Mouse (Mus musculus) neural tube, embryonic 13.5 days (tissue): Measurements from ENCODE around the gene Tnf. TPM values are rescaled to one million over a fixed set of nuclear protein-coding genes. Genes with fewer than 3 reads are reported as not detected.
A peak's percentile ranks its signal among the peaks of the same experiment; 100 is the strongest.

Experiments
- ATAC-seq: fragments of 200-750 bp; cut with Nextera tagmentation; 2 replicates; pipeline ENCODE4 v1.8.0; 2017; ENCODE audit warnings: low read depth, mild to moderate bottlenecking, moderate TSS enrichment, moderate library complexity
- H3K27ac ChIP-seq: fragments of 300-500 bp; sonication (generic); replicated peaks from 2 replicates; pipeline ENCODE4 v1.5.1; 2015; ENCODE audit warnings: moderate library complexity, mild to moderate bottlenecking, inconsistent platforms
- H3K27me3 ChIP-seq: fragments of 300-500 bp; sonication (generic); 2 replicates; pipeline ENCODE4 v1.6.1; 2015; ENCODE audit warnings: mild to moderate bottlenecking, inconsistent platforms
- H3K36me3 ChIP-seq: fragments of 300-500 bp; sonication (generic); 2 replicates; pipeline ENCODE4 v1.6.1; 2015; ENCODE audit warnings: mild to moderate bottlenecking, inconsistent platforms
- H3K4me1 ChIP-seq: fragments of 300-500 bp; sonication (generic); replicated peaks from 2 replicates; pipeline ENCODE4 v1.6.1; 2015; ENCODE audit warnings: inconsistent platforms
- H3K4me2 ChIP-seq: fragments of 300-500 bp; sonication (generic); 2 replicates; pipeline ENCODE4 v1.6.1; 2015; ENCODE audit warnings: inconsistent platforms, mild to moderate bottlenecking, moderate library complexity
- H3K4me3 ChIP-seq: fragments of 300-500 bp; sonication (generic); 2 replicates; pipeline ENCODE4 v1.5.1; 2015; ENCODE audit warnings: mild to moderate bottlenecking, inconsistent platforms
- H3K9ac ChIP-seq: fragments of 300-500 bp; sonication (generic); 2 replicates; pipeline ENCODE4 v1.6.1; 2015; ENCODE audit warnings: moderate library complexity, mild to moderate bottlenecking, inconsistent platforms
- H3K9me3 ChIP-seq: fragments of 300-500 bp; sonication (generic); 2 replicates; pipeline ENCODE4 v1.6.1; 2016; ENCODE audit warnings: inconsistent platforms
- WGBS: fragments of 180-500 bp; shearing (Covaris S2); methylation state at CpG from one replicate; pipeline ENCODE4 v1.1.7; 2015; 5-methylcytosine and 5-hydroxymethylcytosine counted together
- polyA plus RNA-seq: library from polyadenylated mRNA; unstranded; fragments of >200 nt; fragmentation: Nextera tagmentation; extraction: Ambion mirVana; gene quantifications from 2 replicates; pipeline ENCODE4 v1.2.1, GENCODE M21; 2015

Tnf gene
- polyA plus RNA-seq, 1 experiment from 2014 or later: 0.13 TPM

DNA sequence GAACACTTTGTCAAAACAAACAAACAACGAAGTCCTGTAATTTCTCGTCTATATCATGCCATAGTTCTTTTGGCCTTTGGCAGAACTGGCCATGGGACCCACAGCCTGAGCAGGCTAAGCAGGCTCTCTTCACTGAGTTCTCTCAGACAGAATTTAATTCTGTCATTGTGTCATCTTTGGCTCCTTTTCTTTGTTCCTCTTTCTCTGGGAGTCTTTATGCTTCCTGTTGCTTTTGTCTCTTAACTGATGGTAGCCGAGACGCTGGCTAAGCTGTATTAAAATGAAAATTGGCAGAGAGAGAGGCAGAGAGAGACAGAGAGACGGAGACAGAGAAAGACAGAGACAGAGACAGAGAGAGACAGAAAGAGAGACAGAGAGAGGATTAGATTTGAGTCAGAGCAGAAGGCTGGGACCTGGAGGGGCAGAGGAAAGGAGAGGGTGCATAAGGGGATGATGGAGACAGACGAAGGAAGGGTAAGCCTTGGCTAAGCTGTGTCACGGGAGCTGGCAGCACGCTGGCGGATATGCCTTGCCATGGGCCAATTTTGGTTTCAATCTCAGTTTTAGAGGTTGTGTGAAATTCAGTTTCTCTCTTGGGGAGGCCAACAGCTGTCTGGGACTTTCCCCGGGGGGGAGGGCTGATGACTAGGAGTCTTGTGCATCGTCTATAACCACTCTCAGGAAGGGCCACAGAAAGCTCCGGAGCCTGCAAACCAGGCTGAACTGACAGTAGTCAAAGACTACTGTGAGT lies 8.2 kb upstream of the Tnf start:
- Histone ChIP-seq H3K27ac (no peak overlapping the region), H3K27me3 (peaks cover 6% of the 10 kb centered on the region; the same call in 1 of the 2 replicates), H3K36me3 (no peaks in the 10 kb centered on the region), H3K9me3 (no peaks in the 10 kb centered on the region), H3K4me3 (no peak overlapping the region), H3K9ac (no peak overlapping the region), H3K4me1 (no peaks in the 10 kb centered on the region), H3K4me2 (no peak overlapping the region)
- no peak for ATAC-seq
- 79% methylated on average over 12 of the region's 12 CpGs for WGBS

DNA sequence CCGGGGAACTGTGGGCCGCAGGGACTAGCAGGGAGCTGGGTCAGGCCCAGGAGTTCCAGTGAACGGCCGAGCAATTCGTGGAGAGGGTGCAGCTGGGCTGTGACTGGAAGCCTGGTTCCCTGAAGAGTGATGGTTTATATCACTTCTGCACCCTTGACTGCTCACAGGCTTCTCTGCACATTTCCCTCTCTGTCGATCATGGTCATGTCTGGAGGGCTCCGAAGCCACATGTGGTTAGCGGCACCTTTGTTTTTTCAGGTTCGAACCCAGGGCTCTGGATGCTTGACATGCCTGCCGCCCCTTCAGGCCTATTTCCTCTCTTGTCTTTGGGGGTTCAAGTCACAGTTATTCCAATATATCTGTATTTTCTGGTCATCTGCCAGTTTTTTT lies 3.6 kb upstream of the Tnf start:
- Histone ChIP-seq H3K4me1 (no peaks in the 10 kb centered on the region), H3K4me2 (no peak overlapping the region), H3K36me3 (no peaks in the 10 kb centered on the region), H3K4me3 (no peak overlapping the region), H3K27me3 (peaks cover 45% of the 10 kb centered on the region), H3K9me3 (no peaks in the 10 kb centered on the region), H3K9ac (peak overlapping the region; percentile 14; the same call in 1 of the 2 replicates), H3K27ac (no peak overlapping the region)
- 60% methylated on average over 10 of the region's 10 CpGs for WGBS
- ATAC-seq: no peak

DNA sequence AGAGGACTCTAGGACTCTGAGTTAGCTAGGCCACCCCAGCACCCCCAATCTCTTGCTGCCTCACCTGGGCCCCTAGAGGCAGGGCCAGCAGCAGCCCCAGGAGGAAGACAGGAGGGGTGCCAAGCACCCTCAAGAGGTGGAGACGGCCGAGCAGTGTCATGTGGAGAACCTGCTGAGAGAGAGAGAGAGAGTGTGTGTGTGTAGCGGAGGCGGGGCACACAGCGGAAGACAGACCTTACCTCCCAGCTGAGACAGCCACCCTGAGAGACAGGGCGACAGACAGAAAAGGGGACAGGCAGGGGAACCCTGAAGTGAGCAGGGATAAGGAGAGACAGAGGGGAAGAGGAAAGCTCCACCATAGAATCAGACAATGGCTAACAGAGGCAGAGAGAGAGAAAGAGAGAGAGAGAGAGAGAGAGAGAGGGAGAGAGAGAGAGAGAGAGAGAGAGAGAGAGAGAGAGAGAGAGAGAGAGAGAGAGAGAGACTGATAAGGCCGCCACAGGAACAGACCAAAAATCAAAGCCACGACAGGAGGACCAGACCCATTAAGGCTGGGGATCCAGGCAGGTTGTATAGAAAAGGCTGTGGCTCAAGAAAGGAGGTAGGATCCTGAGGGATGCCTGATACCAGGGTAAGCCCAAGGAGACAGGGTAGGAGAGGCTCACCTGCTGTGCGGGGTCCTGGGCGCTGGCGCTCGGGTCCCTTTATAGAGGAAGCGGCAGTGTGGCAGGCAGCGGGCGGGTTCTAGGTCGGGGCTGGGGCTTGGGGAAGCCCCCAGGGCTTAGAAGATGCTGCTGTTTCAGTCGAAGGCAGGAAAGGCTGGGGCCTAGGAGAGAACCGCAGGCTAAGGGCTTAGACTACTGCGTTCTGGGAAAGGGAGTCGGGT lies 2.9 kb upstream of the Tnf start, which contains the start of gene Lta:
Gene Lta, minus strand, starts transcription at position 858 of the 886 bp plus-strand sequence.
- Histone ChIP-seq H3K27ac (no peak within 1 kb of the TSS), H3K9me3 (no peaks in the 10 kb centered on the region), H3K9ac (peak within 1 kb of the TSS; percentile 31; the same call in 1 of the 2 replicates), H3K4me3 (no peak within 1 kb of the TSS), H3K4me1 (no peaks in the 10 kb centered on the region), H3K27me3 (peaks cover 51% of the 10 kb centered on the region), H3K4me2 (no peak within 1 kb of the TSS), H3K36me3 (no peaks in the 10 kb centered on the region)
- 32% methylated on average over 20 of the region's 20 CpGs for WGBS
- ATAC-seq: no peak

DNA sequence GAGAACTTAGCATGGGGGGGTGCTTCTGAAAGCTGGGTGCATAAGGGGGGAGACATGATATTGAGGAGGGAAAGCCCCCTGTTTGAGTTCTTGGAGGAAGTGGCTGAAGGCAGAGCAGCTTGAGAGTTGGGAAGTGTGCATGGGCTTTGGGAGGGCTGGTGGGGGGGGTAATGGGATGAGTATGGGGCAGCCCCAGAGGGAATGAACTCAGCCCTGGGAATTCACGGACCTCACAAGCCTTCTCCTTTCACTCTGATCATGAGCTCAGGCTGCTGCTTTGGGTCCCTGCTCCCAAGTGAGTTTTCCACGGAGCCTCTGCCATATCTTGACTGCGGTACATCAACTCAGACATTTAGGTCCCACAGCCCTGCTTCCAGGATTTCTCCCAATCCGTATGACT lies 635 bp upstream of the Tnf start:
- Histone ChIP-seq H3K27me3 (peaks cover 67% of the 10 kb centered on the region), H3K9me3 (no peaks in the 10 kb centered on the region), H3K27ac (no peak overlapping the region), H3K4me3 (no peak overlapping the region), H3K4me1 (no peaks in the 10 kb centered on the region), H3K9ac (no peak overlapping the region), H3K4me2 (no peak overlapping the region), H3K36me3 (no peaks in the 10 kb centered on the region)
- WGBS: 81% methylated on average over 4 of the region's 4 CpGs
- ATAC-seq: no peak

DNA sequence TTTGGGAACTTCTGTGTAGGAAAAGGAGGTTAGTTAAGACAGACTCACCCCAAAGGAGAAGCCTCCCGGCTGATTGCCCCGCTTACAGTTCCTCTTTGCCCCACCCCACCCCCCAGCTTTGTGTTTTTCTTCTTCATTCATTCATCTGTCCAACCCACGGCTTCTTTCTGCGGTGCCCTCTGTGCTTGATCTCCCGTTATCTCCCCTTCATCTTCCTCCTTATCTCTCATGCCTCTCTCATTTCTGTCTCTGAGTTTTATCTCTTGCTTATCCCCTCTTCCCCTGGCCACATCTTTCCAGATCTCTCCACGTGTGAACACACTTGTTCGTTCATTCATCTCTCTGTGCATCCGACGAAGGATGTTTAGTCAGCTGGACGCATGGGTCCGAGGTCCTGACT lies 679 bp downstream of the Tnf start:
- 71% methylated on average over 11 of the region's 11 CpGs for WGBS
- ATAC-seq: no peak
- peaks cover 79% of the 10 kb centered on the region for H3K27me3 ChIP-seq
- no peak overlapping the region for H3K27ac ChIP-seq
- no peaks in the 10 kb centered on the region for H3K9me3 ChIP-seq
- peaks cover 2% of the 10 kb centered on the region for H3K4me1 ChIP-seq
- H3K4me3 ChIP-seq: no peak overlapping the region
- no peaks in the 10 kb centered on the region for H3K36me3 ChIP-seq
- no peak overlapping the region for H3K9ac ChIP-seq
- H3K4me2 ChIP-seq: no peak overlapping the region

DNA sequence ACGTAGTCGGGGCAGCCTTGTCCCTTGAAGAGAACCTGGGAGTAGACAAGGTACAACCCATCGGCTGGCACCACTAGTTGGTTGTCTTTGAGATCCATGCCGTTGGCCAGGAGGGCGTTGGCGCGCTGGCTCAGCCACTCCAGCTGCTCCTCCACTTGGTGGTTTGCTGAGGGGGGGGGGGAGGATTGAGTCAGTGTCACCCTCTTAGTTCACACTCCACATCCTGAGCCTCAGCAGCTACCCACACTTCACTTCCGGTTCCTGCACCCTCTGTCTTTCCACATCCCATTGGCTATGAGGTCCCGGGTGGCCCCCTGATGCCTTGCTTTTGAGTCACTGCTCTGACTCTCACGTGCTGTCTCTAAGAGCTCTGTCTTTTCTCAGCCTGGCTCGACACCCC lies 1.4 kb downstream of the Tnf start:
- no peaks in the 10 kb centered on the region for H3K9me3 ChIP-seq
- no peak overlapping the region for H3K4me2 ChIP-seq
- H3K36me3 ChIP-seq: no peaks in the 10 kb centered on the region
- H3K27ac ChIP-seq: no peak overlapping the region
- H3K9ac ChIP-seq: no peak overlapping the region
- ATAC-seq: no peak
- H3K4me3 ChIP-seq: no peak overlapping the region
- 91% methylated on average over 11 of the region's 11 CpGs for WGBS
- H3K27me3 ChIP-seq: peaks cover 85% of the 10 kb centered on the region
- H3K4me1 ChIP-seq: peaks cover 9% of the 10 kb centered on the region

DNA sequence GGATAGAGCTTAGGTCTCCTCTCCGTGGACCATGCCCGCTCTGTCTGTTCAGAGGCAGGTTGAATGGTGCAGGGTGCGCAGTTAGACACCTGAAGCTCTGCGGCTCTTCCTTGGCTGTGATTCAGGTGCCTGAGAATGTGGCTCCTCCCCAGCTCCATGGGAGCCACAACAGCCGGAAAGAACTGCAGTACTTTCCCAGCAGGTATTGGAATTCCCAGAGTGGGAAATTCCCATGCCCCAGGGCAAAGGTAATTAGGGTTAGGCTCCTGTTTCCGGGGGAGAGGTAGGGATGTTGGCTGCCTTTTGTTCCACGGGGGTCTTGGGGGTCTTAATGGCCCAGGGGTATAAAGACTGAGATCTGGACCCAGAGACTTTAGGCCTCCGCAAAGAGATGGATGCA lies 2.9 kb downstream of the Tnf start:
- ATAC-seq: no peak
- Histone ChIP-seq H3K36me3 (no peaks in the 10 kb centered on the region), H3K9me3 (no peaks in the 10 kb centered on the region), H3K27ac (no peak overlapping the region), H3K4me2 (no peak overlapping the region), H3K27me3 (peaks cover 86% of the 10 kb centered on the region), H3K4me1 (peaks cover 19% of the 10 kb centered on the region), H3K4me3 (no peak overlapping the region), H3K9ac (no peak overlapping the region)
- 24% methylated on average over 8 of the region's 8 CpGs for WGBS

DNA sequence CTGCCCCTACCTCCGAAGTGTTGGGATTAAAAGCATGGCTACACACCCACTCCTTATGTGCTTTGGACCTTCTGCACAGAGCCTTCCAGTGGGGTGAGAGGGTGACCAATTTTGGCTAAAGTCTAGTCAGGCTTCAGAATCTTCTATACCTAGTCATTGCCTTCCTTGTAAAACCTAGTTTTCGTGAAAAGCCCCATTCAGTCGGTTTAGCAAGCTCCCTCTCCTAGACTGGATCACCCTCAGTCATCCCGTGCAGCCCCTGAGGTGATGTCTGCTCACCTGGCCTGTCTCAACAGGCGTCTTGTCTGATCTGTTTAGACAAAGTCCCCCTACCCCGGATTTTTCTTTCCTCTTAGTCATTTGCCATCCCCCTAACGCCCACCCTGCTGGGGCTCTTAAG lies 3.8 kb downstream of the Tnf start:
- H3K4me1 ChIP-seq: peaks cover 19% of the 10 kb centered on the region
- H3K27me3 ChIP-seq: peaks cover 78% of the 10 kb centered on the region
- H3K4me2 ChIP-seq: no peak overlapping the region
- no peaks in the 10 kb centered on the region for H3K9me3 ChIP-seq
- no peak overlapping the region for H3K4me3 ChIP-seq
- WGBS: 70% methylated on average over 7 of the region's 7 CpGs
- no peaks in the 10 kb centered on the region for H3K36me3 ChIP-seq
- H3K9ac ChIP-seq: no peak overlapping the region
- ATAC-seq: no peak
- no peak overlapping the region for H3K27ac ChIP-seq

DNA sequence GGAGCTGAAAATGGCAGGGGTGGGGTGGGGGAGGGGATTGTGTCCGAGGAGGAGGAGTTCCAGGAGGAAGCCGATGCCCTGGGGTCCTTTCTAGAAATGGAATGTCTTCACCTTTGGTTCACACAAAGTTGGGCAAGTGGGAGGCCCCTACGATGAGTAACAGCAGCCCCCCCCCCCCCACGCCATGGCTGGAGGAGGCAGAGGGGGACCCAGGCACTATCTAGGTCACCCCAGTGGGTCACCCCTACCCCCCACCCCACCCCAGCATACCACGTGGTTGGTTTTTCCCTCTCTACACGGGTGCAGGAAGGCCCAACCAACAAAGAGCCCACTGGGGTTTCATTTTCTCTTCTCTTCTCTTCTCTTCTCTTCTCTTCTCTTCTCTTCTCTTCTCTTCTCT lies 4.7 kb downstream of the Tnf start:
- H3K36me3 ChIP-seq: no peaks in the 10 kb centered on the region
- no peak for ATAC-seq

DNA sequence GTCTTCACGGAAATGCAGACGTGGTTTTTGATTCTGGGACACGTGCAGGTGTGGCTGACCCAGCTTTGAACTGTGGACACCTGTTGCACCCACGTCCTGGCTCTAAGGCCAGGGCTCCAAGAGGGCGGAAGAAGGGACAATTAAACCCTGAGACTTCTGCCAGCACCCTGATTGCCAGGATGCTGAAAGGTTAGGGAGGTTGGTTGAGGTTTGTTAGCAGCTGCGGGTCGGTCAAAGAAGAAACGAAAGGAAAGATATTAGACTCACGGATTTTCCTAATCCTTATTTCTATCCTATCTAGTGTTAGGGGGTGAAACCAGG lies 5.5 kb downstream of the Tnf start:
- WGBS: 33% methylated on average over 9 of the region's 9 CpGs
- peaks cover 19% of the 10 kb centered on the region for H3K4me1 ChIP-seq
- H3K27ac ChIP-seq: no peak overlapping the region
- no peak for ATAC-seq
- peaks cover 64% of the 10 kb centered on the region for H3K27me3 ChIP-seq
- peak overlapping the region; percentile 67 for H3K4me2 ChIP-seq
- peak overlapping the region; percentile 37 for H3K4me3 ChIP-seq
- peak overlapping the region; percentile 60; the same call in 1 of the 2 replicates for H3K9ac ChIP-seq
- no peaks in the 10 kb centered on the region for H3K36me3 ChIP-seq
- H3K9me3 ChIP-seq: no peaks in the 10 kb centered on the region

More for the DNA sequence above, 4.7 kb downstream of the Tnf start:
- H3K9me3 ChIP-seq: no peaks in the 10 kb centered on the region
- no peak overlapping the region for H3K27ac ChIP-seq
- no peak overlapping the region for H3K9ac ChIP-seq
- H3K4me1 ChIP-seq: peaks cover 19% of the 10 kb centered on the region
- no peak overlapping the region for H3K4me3 ChIP-seq
- peaks cover 70% of the 10 kb centered on the region for H3K27me3 ChIP-seq
- 48% methylated on average over 6 of the region's 6 CpGs for WGBS
- no peak overlapping the region for H3K4me2 ChIP-seq

DNA sequence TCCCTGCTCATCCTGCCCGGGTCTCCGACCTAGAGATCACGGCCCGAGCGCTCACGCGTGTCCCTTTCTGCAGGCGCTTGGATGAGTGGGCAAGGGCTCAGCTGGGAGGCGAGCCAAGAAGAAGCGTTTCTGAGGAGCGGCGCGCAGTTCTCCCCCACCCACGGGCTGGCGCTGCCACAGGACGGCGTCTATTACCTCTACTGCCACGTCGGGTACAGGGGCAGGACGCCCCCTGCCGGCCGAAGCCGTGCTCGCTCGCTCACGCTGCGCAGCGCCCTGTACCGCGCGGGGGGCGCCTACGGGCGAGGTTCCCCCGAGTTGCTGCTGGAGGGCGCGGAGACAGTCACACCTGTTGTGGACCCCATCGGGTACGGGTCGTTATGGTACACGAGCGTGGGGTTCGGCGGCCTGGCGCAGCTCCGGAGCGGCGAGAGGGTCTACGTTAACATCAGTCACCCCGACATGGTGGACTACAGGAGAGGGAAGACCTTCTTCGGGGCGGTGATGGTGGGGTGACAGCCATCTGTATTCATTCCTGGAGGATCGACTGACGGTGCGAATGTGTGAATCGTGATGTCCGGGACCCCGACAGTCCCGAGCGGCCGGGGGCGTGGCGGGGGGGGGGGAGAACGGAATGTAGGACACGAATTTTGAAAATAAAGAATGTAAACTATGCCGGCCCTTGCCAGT lies 6.0 kb downstream of the Tnf start:
- Histone ChIP-seq H3K27ac (no peak overlapping the region), H3K9ac (peak overlapping the region; percentile 60), H3K4me2 (peak overlapping the region; percentile 67), H3K9me3 (no peaks in the 10 kb centered on the region), H3K4me1 (peaks cover 19% of the 10 kb centered on the region), H3K4me3 (peak overlapping the region; percentile 37), H3K27me3 (peaks cover 59% of the 10 kb centered on the region), H3K36me3 (no peaks in the 10 kb centered on the region)
- 1% methylated on average over 65 of the region's 66 CpGs for WGBS
- ATAC-seq: peak; percentile 74
